Mouse (Mus musculus) bone marrow macrophage, adult 2 months (primary cell): ENCODE data around the gene Vmn2r86. TPM values are rescaled to one million over a fixed set of nuclear protein-coding genes. Genes with fewer than 3 reads are reported as not detected.
"Not testable (repeated sequence)": the region's sequence is repeated elsewhere in the genome, so short reads cannot be mapped to it uniquely, and the experiment has no call there.

Experiments
- H3K27ac ChIP-seq: 2 replicates; pipeline ENCODE4 v1.5.1; 2012; ENCODE audit warnings: low read depth, low read length; ENCODE audit not compliant: insufficient read depth
- H3K4me1 ChIP-seq: 2 replicates; pipeline ENCODE4 v1.6.1; 2012; ENCODE audit warnings: low read length; ENCODE audit not compliant: control insufficient read depth, insufficient read depth
- H3K4me3 ChIP-seq: 2 replicates; pipeline ENCODE4 v1.5.1; 2012; ENCODE audit warnings: mild to moderate bottlenecking, low read length, moderate library complexity; ENCODE audit not compliant: insufficient read depth
- CTCF ChIP-seq: IDR thresholded peaks from 2 replicates; pipeline ENCODE4 v1.5.1; 2012; ENCODE audit warnings: low read depth, mild to moderate bottlenecking, low read length, moderate library complexity
- POLR2A ChIP-seq: IDR thresholded peaks from 2 replicates; pipeline ENCODE4 v1.6.1; 2012; ENCODE audit warnings: mild to moderate bottlenecking, low read depth, low read length, borderline replicate concordance
- polyA plus RNA-seq: library from polyadenylated mRNA; stranded (reverse); fragments of >200 nt; gene quantifications from 2 replicates; pipeline ENCODE4 v1.2.4, GENCODE M21; 2012; ENCODE audit not compliant: missing spikeins, insufficient read depth, insufficient read length

Vmn2r86 gene
- not detected in 2 replicates for polyA plus RNA-seq

GRCm38 (mm10) chr10:130455950-130456349 lies at the start of gene Vmn2r86:
Gene Vmn2r86 (minus strand): TSS chr10:130456050.
- not testable (repeated sequence) for H3K4me1 ChIP-seq, H3K27ac ChIP-seq, H3K4me3 ChIP-seq

GRCm38 (mm10) chr10:130497296-130497695 lies 41.4 kb upstream of the Vmn2r86 start, which contains the start of gene Vmn2r87:
Gene Vmn2r87 (minus strand): TSS chr10:130497396.
- Histone ChIP-seq H3K4me3 (no peak within 1 kb of the TSS), H3K27ac (no peak within 1 kb of the TSS), H3K4me1 (no peaks in the 10 kb centered on the region)
- TF ChIP-seq CTCF (no peak), POLR2A (no peak)

GRCm38 (mm10) chr10:130470311-130470760 lies 14.5 kb upstream of the Vmn2r86 start:
- Histone ChIP-seq H3K4me1 (no peaks in the 10 kb centered on the region), H3K4me3 (peak overlapping the region; percentile 31), H3K27ac (no peak overlapping the region)
- TF ChIP-seq CTCF (no peak), POLR2A (no peak)

DNA sequence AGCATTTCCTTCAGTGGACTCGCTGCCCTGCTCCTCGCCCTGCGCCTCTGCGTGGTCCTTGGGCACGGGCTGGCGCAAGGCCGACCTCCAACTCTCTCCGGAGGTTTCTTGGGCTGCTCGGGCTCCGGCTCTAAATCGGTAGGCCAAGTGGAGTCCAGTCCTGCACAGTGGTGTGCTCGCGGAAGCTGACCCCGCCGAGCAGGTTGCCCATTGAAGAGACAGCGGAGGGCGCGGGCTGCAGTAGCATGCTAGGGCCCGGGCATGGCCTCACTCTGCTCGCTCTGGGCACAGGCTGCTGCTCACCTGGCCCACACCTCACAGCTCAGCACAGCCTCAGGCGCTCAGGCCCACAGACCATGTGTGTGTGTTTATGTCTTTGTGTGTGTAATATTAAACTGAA lies 11.1 kb downstream of the Vmn2r86 start:
- TF ChIP-seq POLR2A = no peak
- TF ChIP-seq CTCF = no peak
- H3K27ac ChIP-seq = no peak overlapping the region

GRCm38 (mm10) chr10:130434185-130434898 lies 21.5 kb downstream of the Vmn2r86 start:
- H3K4me3 ChIP-seq, H3K27ac ChIP-seq, H3K4me1 ChIP-seq: not testable (repeated sequence)

More for the DNA sequence above, 11.1 kb downstream of the Vmn2r86 start:
- Histone ChIP-seq H3K4me3 (no peak overlapping the region), H3K4me1 (no peaks in the 10 kb centered on the region)

DNA sequence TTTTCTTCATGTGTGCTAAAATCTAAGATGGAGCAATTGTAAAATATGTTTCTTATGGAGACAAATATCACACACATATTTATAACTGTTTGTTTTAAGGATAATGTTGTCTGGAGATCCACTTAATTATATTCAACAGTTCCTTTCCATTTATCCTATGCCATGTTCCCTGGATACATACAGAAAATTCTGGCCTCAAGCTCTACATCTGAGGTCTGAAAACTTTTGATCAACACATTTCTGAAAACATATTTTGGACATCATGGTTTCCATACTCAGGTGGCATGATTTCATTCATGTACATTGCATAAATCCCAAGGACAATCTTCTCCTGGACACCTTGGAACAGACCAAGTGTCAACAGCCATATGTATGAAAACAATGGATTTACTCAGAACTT lies 26.2 kb downstream of the Vmn2r86 start, which contains the start of gene Vmn2r85:
Vmn2r85 (minus strand) TSS at position 101 of the 400 bp plus-strand sequence.
- not testable (repeated sequence) for H3K4me1 ChIP-seq, H3K4me3 ChIP-seq, H3K27ac ChIP-seq

- not testable (repeated sequence) for H3K4me1 ChIP-seq, H3K27ac ChIP-seq, H3K4me3 ChIP-seq
These were observed 33.5 kb downstream of the Vmn2r86 start for GRCm38 (mm10) chr10:130422368-130422767.

DNA sequence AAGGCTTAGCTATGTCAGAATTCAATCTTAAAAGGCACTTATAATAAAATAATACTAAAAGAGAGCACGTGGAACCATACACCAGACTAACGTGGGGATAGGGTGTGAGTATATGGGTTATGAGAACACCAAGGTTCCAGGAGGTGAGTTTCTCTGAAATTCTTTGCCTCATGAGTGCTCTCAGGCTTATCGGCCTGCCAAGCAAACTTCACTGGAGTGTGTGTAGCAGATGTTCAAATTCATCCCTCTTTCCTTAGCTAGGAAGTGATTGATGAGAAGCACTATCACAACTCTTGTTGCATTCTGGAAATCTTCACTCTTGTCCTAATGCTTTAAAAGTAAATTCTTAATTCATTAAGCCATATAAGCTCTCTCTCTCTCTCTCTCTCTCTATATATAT lies 35.4 kb downstream of the Vmn2r86 start:
- TF ChIP-seq CTCF (no peak), POLR2A (no peak)
- H3K4me3 ChIP-seq = no peak overlapping the region

DNA sequence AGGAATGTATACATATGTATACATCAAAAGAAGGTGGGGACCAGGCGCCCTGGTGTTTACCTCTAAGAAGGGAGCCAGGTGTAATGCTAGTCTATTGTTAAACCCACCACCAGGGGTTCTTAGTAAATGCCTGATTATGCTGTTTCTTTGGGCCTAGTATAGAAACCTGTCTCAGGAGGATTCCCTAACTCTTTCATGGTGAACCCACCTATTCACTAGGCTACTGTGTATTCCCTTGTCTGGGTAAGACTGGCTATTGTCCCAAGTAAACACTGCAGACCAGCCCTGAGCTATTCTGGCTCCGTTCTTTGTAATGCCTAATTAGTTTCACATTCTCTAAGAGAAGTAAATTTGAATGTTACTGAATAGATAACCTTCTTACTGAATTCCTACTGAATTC lies 35.9 kb downstream of the Vmn2r86 start:
- not testable (repeated sequence) for H3K4me3 ChIP-seq, H3K4me1 ChIP-seq, H3K27ac ChIP-seq

More for the DNA sequence above, 35.4 kb downstream of the Vmn2r86 start:
- H3K27ac ChIP-seq = no peak overlapping the region
- H3K4me1 ChIP-seq = no peaks in the 10 kb centered on the region

- H3K4me1 ChIP-seq, H3K27ac ChIP-seq, H3K4me3 ChIP-seq: not testable (repeated sequence)
These were observed 39.5 kb downstream of the Vmn2r86 start for GRCm38 (mm10) chr10:130416352-130416751.

- not testable (repeated sequence) for H3K27ac ChIP-seq, H3K4me3 ChIP-seq, H3K4me1 ChIP-seq
These were observed 43.6 kb downstream of the Vmn2r86 start for GRCm38 (mm10) chr10:130412167-130412698.
